Mouse (Mus musculus) intestine, embryonic 16.5 days (tissue): ENCODE measurements at regions not wholly inside any gene's neighbourhood (a gene's known extent, or its start where the extent isn't known, plus 50 kb on each side); places are given as distances from the start of the nearest gene placed in this dataset.

Experiments
- ATAC-seq: fragments of 200-750 bp; cut with Nextera tagmentation; 2 replicates; pipeline ENCODE4 v1.8.0; 2017; ENCODE audit warnings: moderate TSS enrichment, moderate library complexity
- H3K27ac ChIP-seq: fragments of 300-500 bp; sonication (generic); 2 replicates; pipeline ENCODE4 v1.5.1; 2014; ENCODE audit warnings: mild to moderate bottlenecking, low read length
- H3K27me3 ChIP-seq: fragments of 300-500 bp; sonication (generic); replicated peaks from 2 replicates; pipeline ENCODE4 v1.6.1; 2014; ENCODE audit warnings: low read length, control low read depth, mixed read lengths; ENCODE audit not compliant: control insufficient read depth, insufficient read depth
- H3K36me3 ChIP-seq: fragments of 300-500 bp; sonication (generic); 2 replicates; pipeline ENCODE4 v1.6.1; 2014; ENCODE audit warnings: low read length, control low read depth; ENCODE audit not compliant: control insufficient read depth, insufficient read depth
- H3K4me1 ChIP-seq: fragments of 300-500 bp; sonication (generic); 2 replicates; pipeline ENCODE4 v1.6.1; 2014; ENCODE audit warnings: low read length, control low read depth, mixed read lengths; ENCODE audit not compliant: control insufficient read depth, insufficient read depth
- H3K4me2 ChIP-seq: fragments of 300-500 bp; sonication (generic); 2 replicates; pipeline ENCODE4 v1.6.1; 2014; ENCODE audit warnings: low read depth, low read length, control low read depth
- H3K4me3 ChIP-seq: fragments of 300-500 bp; sonication (generic); 2 replicates; pipeline ENCODE4 v1.5.1; 2014; ENCODE audit warnings: mild to moderate bottlenecking, low read length
- H3K9ac ChIP-seq: fragments of 300-500 bp; sonication (generic); 2 replicates; pipeline ENCODE4 v1.6.1; 2014; ENCODE audit warnings: low read depth, low read length
- H3K9me3 ChIP-seq: fragments of 300-500 bp; sonication (generic); 2 replicates; pipeline ENCODE4 v1.6.1; 2016; ENCODE audit warnings: low read length, control low read depth; ENCODE audit not compliant: control insufficient read depth
- WGBS: fragments of 180-500 bp; shearing (Covaris S2); extraction: QIAGEN DNeasy Blood & Tissue Kit; methylation state at CpG from one replicate; pipeline ENCODE4 v1.1.7; 2014; 5-methylcytosine and 5-hydroxymethylcytosine counted together

DNA sequence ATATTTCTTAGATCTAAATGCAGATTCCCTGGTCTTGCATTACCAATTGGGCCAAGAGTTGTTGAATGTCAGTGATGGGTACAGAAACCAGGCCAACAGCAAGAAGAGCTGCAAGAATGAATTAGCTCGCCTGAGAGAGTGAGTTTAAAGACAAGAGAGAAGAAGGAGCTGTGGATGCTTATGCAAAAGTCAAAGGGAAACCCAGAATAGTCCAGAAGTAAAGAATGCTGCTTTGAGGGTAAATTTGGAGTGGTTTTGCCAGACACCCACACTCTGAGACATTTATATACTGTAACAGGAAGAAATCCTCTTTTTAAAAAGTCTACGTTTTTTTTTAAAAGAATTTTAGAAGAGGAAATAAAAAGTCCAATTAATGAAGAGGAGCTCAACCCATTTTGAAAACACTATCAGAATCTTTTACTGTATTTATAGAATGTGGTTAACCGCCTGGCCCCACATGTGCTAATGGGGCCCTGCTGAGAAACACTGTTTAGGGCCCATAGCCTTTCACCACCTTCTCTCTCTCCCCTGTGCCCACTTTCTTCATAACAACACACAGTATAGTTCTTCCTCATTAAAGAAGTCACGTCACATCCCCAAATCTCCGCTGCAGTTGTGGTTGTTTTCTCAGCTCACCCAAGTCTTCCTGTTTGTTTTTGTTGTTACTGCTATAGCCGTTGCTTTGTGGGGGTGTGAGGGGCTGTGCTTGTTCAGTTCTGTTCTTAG lies 158.0 kb upstream of the Cited2 start:
- Histone ChIP-seq H3K27me3 (no peaks in the 10 kb centered on the region), H3K4me2 (no peak overlapping the region), H3K27ac (no peak overlapping the region), H3K9ac (no peak overlapping the region), H3K9me3 (no peaks in the 10 kb centered on the region), H3K36me3 (no peaks in the 10 kb centered on the region), H3K4me3 (no peak overlapping the region), H3K4me1 (peaks cover 15% of the 10 kb centered on the region; the same call in 1 of the 2 replicates)
- 74% methylated on average over 6 of the region's 6 CpGs for WGBS
- no peak for ATAC-seq

- Histone ChIP-seq H3K9ac (no peak overlapping the region), H3K9me3 (no peaks in the 10 kb centered on the region), H3K27me3 (no peaks in the 10 kb centered on the region), H3K27ac (no peak overlapping the region), H3K4me2 (no peak overlapping the region), H3K4me3 (no peak overlapping the region), H3K4me1 (peaks cover 6% of the 10 kb centered on the region; the same call in 1 of the 2 replicates), H3K36me3 (no peaks in the 10 kb centered on the region)
- no peak for ATAC-seq
- 88% methylated on average over 5 of the region's 5 CpGs for WGBS
These were observed 156.0 kb upstream of the Cited2 start for GRCm38 (mm10) chr10:17566975-17567374.

GRCm38 (mm10) chr10:17567631-17568030 lies 155.4 kb upstream of the Cited2 start:
- no peak overlapping the region for H3K27ac ChIP-seq
- 84% methylated on average over 3 of the region's 3 CpGs for WGBS
- no peaks in the 10 kb centered on the region for H3K27me3 ChIP-seq
- no peaks in the 10 kb centered on the region for H3K36me3 ChIP-seq
- H3K4me2 ChIP-seq: no peak overlapping the region
- peaks cover 3% of the 10 kb centered on the region; the same call in 1 of the 2 replicates for H3K4me1 ChIP-seq
- H3K9ac ChIP-seq: no peak overlapping the region
- no peak overlapping the region for H3K4me3 ChIP-seq
- no peak for ATAC-seq
- no peaks in the 10 kb centered on the region for H3K9me3 ChIP-seq

DNA sequence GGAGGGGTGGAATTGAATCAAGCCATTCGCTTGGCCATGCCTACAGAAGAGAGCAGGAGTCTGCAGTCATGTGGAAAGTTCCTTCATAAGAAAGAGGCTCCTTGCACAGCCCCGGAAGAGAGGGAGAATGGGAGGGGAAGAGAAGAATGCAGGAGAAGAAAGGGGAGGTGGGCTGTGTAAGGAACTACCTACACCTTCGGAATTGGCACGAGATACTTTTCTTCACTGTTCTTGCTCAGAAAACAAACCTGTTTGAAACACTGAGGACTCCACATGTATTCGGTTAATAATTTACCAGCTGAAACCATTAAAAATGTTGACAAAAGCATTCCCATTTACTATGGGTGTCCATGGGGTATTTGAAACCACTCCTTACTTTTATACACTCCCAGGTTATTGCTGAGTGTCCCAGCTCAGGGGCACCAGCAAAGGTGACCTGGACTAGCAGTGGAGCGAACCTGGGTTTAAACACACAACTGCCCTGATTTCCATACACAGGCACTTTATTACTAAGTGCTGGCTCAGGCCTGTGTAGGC lies 153.4 kb upstream of the Cited2 start:
- Histone ChIP-seq H3K27ac (peak overlapping the region; percentile 80), H3K36me3 (no peaks in the 10 kb centered on the region), H3K9me3 (no peaks in the 10 kb centered on the region), H3K4me3 (no peak overlapping the region), H3K9ac (no peak overlapping the region), H3K4me2 (peak overlapping the region; percentile 22; the same call in 1 of the 2 replicates), H3K4me1 (peaks cover 5% of the 10 kb centered on the region), H3K27me3 (no peaks in the 10 kb centered on the region)
- WGBS: 51% methylated on average over 6 of the region's 6 CpGs
- peak; percentile 94 for ATAC-seq

- no peaks in the 10 kb centered on the region for H3K9me3 ChIP-seq
- no peak overlapping the region for H3K4me2 ChIP-seq
- no peak overlapping the region for H3K4me3 ChIP-seq
- H3K4me1 ChIP-seq: peaks cover 11% of the 10 kb centered on the region
- no peak for ATAC-seq
- no peak overlapping the region for H3K9ac ChIP-seq
- peak overlapping the region; percentile 72 for H3K27ac ChIP-seq
- H3K36me3 ChIP-seq: no peaks in the 10 kb centered on the region
- WGBS: 36% methylated on average over 3 of the region's 3 CpGs
- H3K27me3 ChIP-seq: no peaks in the 10 kb centered on the region
These were observed 148.1 kb upstream of the Cited2 start for GRCm38 (mm10) chr10:17574894-17575293.

DNA sequence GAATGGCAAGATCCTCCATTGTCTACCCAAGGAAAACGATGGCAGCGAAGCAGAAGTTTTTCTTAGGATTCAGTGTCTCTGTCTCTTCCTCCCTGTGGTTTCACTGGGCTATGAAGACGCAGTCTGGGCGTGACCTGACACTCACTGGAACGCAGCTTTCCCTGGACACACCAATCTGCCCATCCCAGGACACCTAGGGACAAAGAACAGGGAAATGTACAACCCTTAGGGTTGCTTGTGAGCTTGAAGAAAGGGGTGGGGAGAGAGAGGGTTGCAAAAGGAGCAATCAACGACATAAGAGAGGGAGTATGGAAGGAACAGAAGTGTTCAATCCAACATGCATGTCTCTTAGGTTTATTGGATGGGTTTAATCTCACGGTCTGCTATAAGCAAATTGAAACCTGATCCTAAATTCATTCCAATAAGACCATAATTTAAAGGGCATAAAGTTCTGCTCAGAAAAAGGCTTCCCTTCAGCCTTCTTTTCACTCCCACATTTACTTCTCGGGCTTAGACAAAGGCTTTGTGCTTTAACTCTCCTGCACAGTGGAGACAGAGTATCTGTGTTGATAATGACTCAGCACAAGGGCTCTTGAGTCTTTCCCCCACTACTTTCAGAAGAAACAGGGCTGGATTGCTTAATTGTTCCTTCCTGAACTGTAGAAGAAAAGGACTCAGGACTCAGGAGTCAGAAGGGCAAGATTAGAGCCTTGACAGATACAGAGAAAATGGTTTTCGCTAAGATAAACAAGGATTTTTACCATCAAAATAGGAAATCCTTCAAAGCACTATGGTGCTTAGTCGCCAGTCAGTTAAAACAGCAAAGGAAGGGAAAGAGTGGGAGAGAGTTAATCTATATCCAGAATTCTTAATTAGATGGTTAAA lies 147.3 kb upstream of the Cited2 start:
- peak overlapping the region; percentile 72 for H3K27ac ChIP-seq
- peak; percentile 93 for ATAC-seq
- no peaks in the 10 kb centered on the region for H3K9me3 ChIP-seq
- WGBS: 49% methylated on average over 10 of the region's 10 CpGs
- no peak overlapping the region for H3K4me2 ChIP-seq
- no peaks in the 10 kb centered on the region for H3K27me3 ChIP-seq
- no peaks in the 10 kb centered on the region for H3K36me3 ChIP-seq
- H3K4me3 ChIP-seq: no peak overlapping the region
- peaks cover 11% of the 10 kb centered on the region for H3K4me1 ChIP-seq
- H3K9ac ChIP-seq: no peak overlapping the region

- H3K9ac ChIP-seq: no peak overlapping the region
- H3K4me2 ChIP-seq: no peak overlapping the region
- no peaks in the 10 kb centered on the region for H3K36me3 ChIP-seq
- peaks cover 11% of the 10 kb centered on the region for H3K4me1 ChIP-seq
- H3K4me3 ChIP-seq: no peak overlapping the region
- H3K27me3 ChIP-seq: no peaks in the 10 kb centered on the region
- peak overlapping the region; percentile 72 for H3K27ac ChIP-seq
- H3K9me3 ChIP-seq: no peaks in the 10 kb centered on the region
- peak; percentile 92 for ATAC-seq
These were observed 146.7 kb upstream of the Cited2 start for GRCm38 (mm10) chr10:17576333-17576750.

DNA sequence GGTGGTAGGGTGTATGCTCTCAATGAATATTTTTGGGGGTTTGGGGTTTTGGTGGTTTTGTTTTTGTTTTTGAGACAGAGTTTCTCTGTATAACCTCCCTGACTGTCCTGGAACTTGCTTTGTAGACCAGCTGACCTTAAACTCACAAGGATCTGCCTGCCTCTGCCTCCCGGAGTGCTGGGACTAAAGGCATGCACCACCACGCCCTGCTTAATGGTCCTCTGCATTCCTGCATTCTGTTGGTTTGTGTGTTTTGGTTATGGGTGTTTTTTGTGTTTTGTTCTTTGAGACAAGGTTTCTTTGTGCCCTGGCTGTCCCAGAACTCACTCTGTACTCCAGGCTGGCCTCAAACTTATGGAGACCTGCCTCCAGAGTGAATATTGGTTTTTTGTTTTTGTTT lies 143.6 kb upstream of the Cited2 start:
- no peak overlapping the region for H3K27ac ChIP-seq
- H3K4me3 ChIP-seq: no peak overlapping the region
- no peak overlapping the region for H3K4me2 ChIP-seq
- H3K9me3 ChIP-seq: no peaks in the 10 kb centered on the region
- no peaks in the 10 kb centered on the region for H3K27me3 ChIP-seq
- no peaks in the 10 kb centered on the region for H3K36me3 ChIP-seq
- ATAC-seq: no peak
- no peak overlapping the region for H3K9ac ChIP-seq
- WGBS: 81% methylated on average over 2 of the region's 2 CpGs
- H3K4me1 ChIP-seq: peaks cover 11% of the 10 kb centered on the region

DNA sequence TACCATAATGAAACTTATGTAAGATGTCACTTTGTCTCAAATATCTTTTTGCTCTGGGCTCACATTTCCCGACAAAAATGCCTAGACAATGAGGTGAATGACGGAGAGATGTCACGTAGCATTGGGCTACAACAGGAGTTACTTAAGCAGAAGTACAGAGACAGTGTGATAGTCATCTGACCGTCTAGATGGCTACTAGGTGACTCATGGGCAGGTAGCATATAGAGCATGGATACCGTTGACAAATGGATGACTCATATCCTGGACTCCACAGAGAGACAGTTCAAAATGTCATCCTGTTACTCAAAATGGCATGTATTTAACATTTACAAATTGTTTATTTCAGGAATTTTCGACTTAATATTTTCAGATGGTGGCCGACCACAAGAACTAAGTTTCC lies 138.2 kb upstream of the Cited2 start:
- Histone ChIP-seq H3K36me3 (no peaks in the 10 kb centered on the region), H3K4me2 (no peak overlapping the region), H3K9ac (no peak overlapping the region), H3K4me1 (no peaks in the 10 kb centered on the region), H3K27me3 (no peaks in the 10 kb centered on the region), H3K27ac (no peak overlapping the region), H3K4me3 (no peak overlapping the region), H3K9me3 (no peaks in the 10 kb centered on the region)
- ATAC-seq: no peak
- WGBS: 80% methylated on average over 7 of the region's 7 CpGs
